Mouse (Mus musculus) kidney, adult 11 months (tissue): ENCODE results near the gene Haus4.

Source experiments
- DNase-seq: peaks from one replicate; pipeline ENCODE4 v3.0.0; 2022

Gene Haus4

GRCm38 (mm10) chr14:54572790-54573736, 18.6 kb upstream of the Haus4 start:
- peak; percentile 87 for DNase-seq

GRCm38 (mm10) chr14:54572122-54572521, 17.7 kb upstream of the Haus4 start:
- DNase-seq, result no peak

GRCm38 (mm10) chr14:54569451-54570392, 15.3 kb upstream of the Haus4 start:
- DNase-seq, result no peak

- peak; percentile 68 for DNase-seq
These were observed 14.4 kb upstream of the Haus4 start for GRCm38 (mm10) chr14:54568694-54569414.

GRCm38 (mm10) chr14:54560527-54561242, 6.3 kb upstream of the Haus4 start:
- DNase-seq, result no peak

- DNase-seq, result no peak
These were observed 2.9 kb upstream of the Haus4 start for GRCm38 (mm10) chr14:54557330-54557729.

GRCm38 (mm10) chr14:54553454-54553974, 902 bp downstream of the Haus4 start:
- DNase-seq, result no peak

- no peak for DNase-seq
These were observed 9.7 kb downstream of the Haus4 start for GRCm38 (mm10) chr14:54544703-54545102.

GRCm38 (mm10) chr14:54540771-54541170, 13.6 kb downstream of the Haus4 start:
- no peak for DNase-seq

GRCm38 (mm10) chr14:54538580-54538979, 15.8 kb downstream of the Haus4 start:
- no peak for DNase-seq

- DNase-seq, result peak; percentile 71
These were observed 25.8 kb downstream of the Haus4 start for GRCm38 (mm10) chr14:54528446-54529111.

GRCm38 (mm10) chr14:54528007-54528393, 26.4 kb downstream of the Haus4 start:
- no peak for DNase-seq

GRCm38 (mm10) chr14:54527227-54528006, 27.0 kb downstream of the Haus4 start:
- DNase-seq, result no peak

- no peak for DNase-seq
These were observed 30.8 kb downstream of the Haus4 start for GRCm38 (mm10) chr14:54523600-54523999.

GRCm38 (mm10) chr14:54516710-54517310, 37.6 kb downstream of the Haus4 start:
- no peak for DNase-seq

GRCm38 (mm10) chr14:54509774-54510173, 44.6 kb downstream of the Haus4 start:
- no peak for DNase-seq

GRCm38 (mm10) chr14:54503092-54503491, 51.3 kb downstream of the Haus4 start:
- DNase-seq, result no peak

- DNase-seq, result no peak
These were observed 53.1 kb downstream of the Haus4 start for GRCm38 (mm10) chr14:54501365-54501764.

GRCm38 (mm10) chr14:54499330-54499729, 55.1 kb downstream of the Haus4 start:
- no peak for DNase-seq

- peak; percentile 61 for DNase-seq
These were observed 57.7 kb downstream of the Haus4 start for GRCm38 (mm10) chr14:54496706-54497105.
